Mouse (Mus musculus) lung, embryonic 16.5 days (tissue): Measurements from ENCODE around the gene Tspan3. TPM values are rescaled to one million over a fixed set of nuclear protein-coding genes. Genes with fewer than 3 reads are reported as not detected.
A peak's percentile ranks its signal among the peaks of the same experiment; 100 is the strongest.

Source experiments
- ATAC-seq: fragments of 200-750 bp; cut with Nextera tagmentation; 2 replicates; pipeline ENCODE4 v1.8.0; 2017; ENCODE audit warnings: low read depth, mild to moderate bottlenecking, moderate library complexity
- H3K27ac ChIP-seq: fragments of 300-500 bp; sonication (generic); 2 replicates; pipeline ENCODE4 v1.5.1; 2014; ENCODE audit warnings: mild to moderate bottlenecking, control low read depth, low read length
- H3K27me3 ChIP-seq: fragments of 300-500 bp; sonication (generic); 2 replicates; pipeline ENCODE4 v1.6.1; 2014; ENCODE audit warnings: low read depth, low read length, mixed read lengths; ENCODE audit not compliant: control insufficient read depth, insufficient read depth
- H3K36me3 ChIP-seq: fragments of 300-500 bp; sonication (generic); 2 replicates; pipeline ENCODE4 v1.6.1; 2014; ENCODE audit warnings: low read length; ENCODE audit not compliant: control insufficient read depth, insufficient read depth
- H3K4me1 ChIP-seq: fragments of 300-500 bp; sonication (generic); replicated peaks from 2 replicates; pipeline ENCODE4 v1.6.1; 2014; ENCODE audit warnings: low read length, mixed read lengths; ENCODE audit not compliant: control insufficient read depth, insufficient read depth
- H3K4me2 ChIP-seq: fragments of 300-500 bp; sonication (generic); 2 replicates; pipeline ENCODE4 v1.6.1; 2014; ENCODE audit warnings: low read depth, low read length, control low read depth
- H3K4me3 ChIP-seq: fragments of 300-500 bp; sonication (generic); 2 replicates; pipeline ENCODE4 v1.5.1; 2014; ENCODE audit warnings: mild to moderate bottlenecking, low read length, control low read depth
- H3K9ac ChIP-seq: fragments of 300-500 bp; sonication (generic); 2 replicates; pipeline ENCODE4 v1.6.1; 2014; ENCODE audit warnings: low read length, control low read depth
- H3K9me3 ChIP-seq: fragments of 300-500 bp; sonication (generic); 2 replicates; pipeline ENCODE4 v1.6.1; 2016; ENCODE audit warnings: low read length; ENCODE audit not compliant: control insufficient read depth
- WGBS: fragments of 180-500 bp; shearing (Covaris S2); extraction: QIAGEN DNeasy Blood & Tissue Kit; methylation state at CpG from one replicate; pipeline ENCODE4 v1.1.7; 2014; 5-methylcytosine and 5-hydroxymethylcytosine counted together
- polyA plus RNA-seq: library from polyadenylated mRNA; unstranded; fragments of >200 nt; fragmentation: Nextera tagmentation; extraction: Ambion mirVana; gene quantifications from 2 replicates; pipeline ENCODE4 v1.2.1, GENCODE M21; 2015

The Tspan3 gene
- polyA plus RNA-seq, 1 experiment from 2014 or later: 422 TPM

GRCm38 (mm10) chr9:56106274-56107072 lies 58.8 kb downstream of the Tspan3 start:
- no peak overlapping the region for H3K4me2 ChIP-seq
- H3K4me3 ChIP-seq: no peak overlapping the region
- ATAC-seq: no peak
- no peaks in the 10 kb centered on the region for H3K9me3 ChIP-seq
- no peaks in the 10 kb centered on the region for H3K36me3 ChIP-seq
- no peaks in the 10 kb centered on the region for H3K4me1 ChIP-seq
- no peaks in the 10 kb centered on the region for H3K27me3 ChIP-seq
- H3K27ac ChIP-seq: no peak overlapping the region
- no peak overlapping the region for H3K9ac ChIP-seq
- WGBS: 81% methylated on average over 6 of the region's 6 CpGs

GRCm38 (mm10) chr9:56104921-56105320 lies 60.4 kb downstream of the Tspan3 start:
- WGBS: 36% methylated on average over 7 of the region's 7 CpGs
- no peaks in the 10 kb centered on the region for H3K36me3 ChIP-seq

GRCm38 (mm10) chr9:56101022-56101421 lies 64.3 kb downstream of the Tspan3 start:
- no peak for ATAC-seq
- Histone ChIP-seq H3K4me1 (no peaks in the 10 kb centered on the region), H3K4me3 (no peak overlapping the region), H3K4me2 (no peak overlapping the region), H3K9me3 (no peaks in the 10 kb centered on the region), H3K9ac (no peak overlapping the region), H3K27ac (no peak overlapping the region), H3K27me3 (no peaks in the 10 kb centered on the region), H3K36me3 (no peaks in the 10 kb centered on the region)
- 20% methylated on average over 4 of the region's 4 CpGs for WGBS

More at GRCm38 (mm10) chr9:56104921-56105320, 60.4 kb downstream of the Tspan3 start:
- no peak overlapping the region for H3K27ac ChIP-seq
- H3K9me3 ChIP-seq: no peaks in the 10 kb centered on the region
- no peaks in the 10 kb centered on the region for H3K27me3 ChIP-seq
- H3K4me2 ChIP-seq: no peak overlapping the region
- no peak overlapping the region for H3K9ac ChIP-seq
- no peaks in the 10 kb centered on the region for H3K4me1 ChIP-seq
- no peak for ATAC-seq
- H3K4me3 ChIP-seq: no peak overlapping the region

- Histone ChIP-seq H3K4me1 (no peaks in the 10 kb centered on the region), H3K36me3 (no peaks in the 10 kb centered on the region), H3K9ac (no peak overlapping the region), H3K4me3 (no peak overlapping the region), H3K9me3 (no peaks in the 10 kb centered on the region), H3K4me2 (no peak overlapping the region), H3K27me3 (no peaks in the 10 kb centered on the region), H3K27ac (no peak overlapping the region)
- ATAC-seq: no peak
- 80% methylated on average over 7 of the region's 7 CpGs for WGBS
Observed at GRCm38 (mm10) chr9:56100041-56100522, 65.2 kb downstream of the Tspan3 start.

- no peak for ATAC-seq
- no peaks in the 10 kb centered on the region for H3K4me1 ChIP-seq
- no peaks in the 10 kb centered on the region for H3K9me3 ChIP-seq
- H3K27me3 ChIP-seq: no peaks in the 10 kb centered on the region
- H3K9ac ChIP-seq: no peak overlapping the region
- no peak overlapping the region for H3K27ac ChIP-seq
- no peak overlapping the region for H3K4me3 ChIP-seq
- WGBS: 80% methylated on average over 4 of the region's 4 CpGs
- H3K36me3 ChIP-seq: no peaks in the 10 kb centered on the region
- H3K4me2 ChIP-seq: no peak overlapping the region
Observed at GRCm38 (mm10) chr9:56097584-56098298, 67.5 kb downstream of the Tspan3 start.

- Histone ChIP-seq H3K27me3 (no peaks in the 10 kb centered on the region), H3K9ac (no peak overlapping the region), H3K9me3 (no peaks in the 10 kb centered on the region), H3K4me1 (peaks cover 13% of the 10 kb centered on the region), H3K27ac (no peak overlapping the region), H3K4me2 (no peak overlapping the region), H3K36me3 (no peaks in the 10 kb centered on the region), H3K4me3 (no peak overlapping the region)
- no peak for ATAC-seq
- WGBS: 47% methylated on average over 2 of the region's 2 CpGs
Observed at GRCm38 (mm10) chr9:56092102-56092501, 73.2 kb downstream of the Tspan3 start.

- Histone ChIP-seq H3K27me3 (no peaks in the 10 kb centered on the region), H3K4me2 (peak overlapping the region; percentile 38), H3K9me3 (no peaks in the 10 kb centered on the region), H3K27ac (peak overlapping the region; percentile 91), H3K4me1 (peaks cover 13% of the 10 kb centered on the region), H3K4me3 (peak overlapping the region; percentile 26), H3K9ac (no peak overlapping the region), H3K36me3 (no peaks in the 10 kb centered on the region)
- WGBS: 68% methylated on average over 5 of the region's 5 CpGs
- ATAC-seq: no peak
Observed at GRCm38 (mm10) chr9:56090546-56091225, 74.6 kb downstream of the Tspan3 start.

GRCm38 (mm10) chr9:56089778-56090520 lies 75.3 kb downstream of the Tspan3 start, which contains the start of gene Pstpip1:
Gene Pstpip1 (plus strand): TSS chr9:56089962.
- peaks cover 13% of the 10 kb centered on the region for H3K4me1 ChIP-seq
- 12% methylated on average over 22 of the region's 22 CpGs for WGBS
- peak; percentile 93 for ATAC-seq
- peak within 1 kb of the TSS; percentile 52 for H3K9ac ChIP-seq
- no peaks in the 10 kb centered on the region for H3K9me3 ChIP-seq
- no peaks in the 10 kb centered on the region for H3K27me3 ChIP-seq
- peak within 1 kb of the TSS; percentile 26 for H3K4me3 ChIP-seq
- H3K4me2 ChIP-seq: peak within 1 kb of the TSS; percentile 38
- no peaks in the 10 kb centered on the region for H3K36me3 ChIP-seq
- H3K27ac ChIP-seq: peak within 1 kb of the TSS; percentile 91
